Mouse (Mus musculus) stomach, postnatal 0 days (tissue): ENCODE measurements around the gene Gm29797.

Experiments
- CTCF ChIP-seq: IDR thresholded peaks from 2 replicates; pipeline ENCODE4 v1.5.1; 2016; ENCODE audit warnings: antibody characterized with exemption, low read depth, mild to moderate bottlenecking, moderate library complexity
- EP300 ChIP-seq: optimal IDR thresholded peaks from 2 replicates; pipeline ENCODE3; 2016; ENCODE audit warnings: antibody characterized with exemption

DNA sequence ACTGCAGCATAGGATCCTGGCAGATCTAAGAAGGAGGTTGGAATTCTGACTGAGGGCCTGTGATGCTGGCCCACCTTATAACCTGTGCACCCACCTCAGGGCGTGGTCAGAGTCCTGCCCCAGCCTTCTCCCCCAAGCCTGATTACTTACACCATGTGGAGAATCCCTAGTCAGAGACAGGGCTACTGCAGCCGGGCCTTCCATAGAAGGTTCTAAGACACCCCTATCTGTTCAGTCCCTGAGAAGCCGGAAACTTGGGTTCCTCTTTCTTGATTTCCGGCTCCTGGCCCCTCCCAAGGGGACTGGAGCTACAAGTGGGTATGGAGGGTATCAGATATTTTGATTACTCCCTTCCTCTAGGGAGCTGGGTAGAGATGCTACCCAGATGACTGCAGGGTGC, 34.7 kb downstream of the Gm29797 start:
- TF ChIP-seq CTCF (no peak), EP300 (no peak)
